Mouse (Mus musculus): ENCODE measurements around the gene Tmem19.
A peak's percentile ranks its signal among the peaks of the same experiment; 100 is the strongest.

Tmem19 gene

DNA sequence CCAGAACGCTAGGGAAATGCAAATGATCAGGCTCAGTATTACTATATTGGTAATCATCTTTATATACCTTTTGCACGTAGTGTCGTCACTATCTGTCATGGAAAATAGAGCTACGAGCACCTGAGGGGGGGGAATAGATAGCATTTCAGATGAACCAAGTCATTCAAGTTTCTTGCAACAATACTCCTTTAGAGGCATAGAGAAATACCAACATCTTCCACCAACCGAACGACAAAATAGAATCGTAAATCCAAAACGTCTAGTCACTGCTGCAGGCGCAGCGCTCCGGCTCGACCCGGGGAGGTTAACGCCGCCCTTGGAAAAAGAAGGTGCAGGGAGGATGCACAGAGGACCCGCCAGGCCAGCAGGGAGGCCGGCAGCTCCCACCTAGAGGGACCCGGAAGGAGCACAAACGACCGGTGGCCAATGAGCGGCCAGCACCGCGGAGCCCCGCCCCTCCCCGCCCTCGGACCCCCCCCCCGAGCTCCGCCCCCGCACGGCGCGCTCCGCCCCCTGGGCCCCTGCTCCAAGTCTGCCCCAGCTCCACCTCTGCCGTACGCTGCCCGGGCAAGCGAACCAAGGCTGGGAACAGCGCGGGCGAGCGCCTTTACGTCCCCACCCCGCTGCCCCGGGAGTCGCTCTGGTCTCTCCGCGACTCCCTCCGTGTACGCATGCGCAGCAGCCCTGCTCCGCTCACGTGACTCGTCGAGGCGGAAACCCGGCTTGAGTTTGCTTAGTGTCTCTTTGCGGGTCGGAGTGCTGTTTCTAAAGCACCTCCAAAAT is at the start of gene Tmem19:
Gene Tmem19, minus strand, starts transcription at position 662 of the 783 bp plus-strand sequence.
- DNase-seq (ENCODE audit: inconsistent age in 2 of 2, low spot score in 1 of 2): peak; percentile 98 to 99

DNA sequence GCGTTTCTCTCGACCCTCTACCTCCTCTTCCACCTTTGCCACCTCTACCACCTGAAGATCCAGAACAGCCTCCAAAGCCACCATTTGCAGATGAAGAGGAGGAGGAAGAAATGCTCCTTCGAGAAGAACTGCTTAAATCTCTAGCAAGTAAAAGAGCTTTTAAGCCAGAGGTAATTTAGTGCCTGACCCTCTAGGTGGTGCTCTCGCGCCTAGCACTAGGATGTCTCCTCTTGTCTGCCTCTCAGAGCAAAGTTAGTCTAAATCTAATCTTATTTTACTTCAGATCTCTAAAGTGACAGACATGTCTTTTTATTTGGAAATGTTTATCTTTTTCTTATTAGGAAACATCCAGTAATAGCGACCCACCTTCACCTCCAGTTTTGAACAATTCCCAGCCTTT is 44.1 kb upstream of the Tmem19 start:
- peak; percentile 38 to 71 for DNase-seq (ENCODE audit: inconsistent age in 2 of 2, low spot score in 1 of 2)

DNA sequence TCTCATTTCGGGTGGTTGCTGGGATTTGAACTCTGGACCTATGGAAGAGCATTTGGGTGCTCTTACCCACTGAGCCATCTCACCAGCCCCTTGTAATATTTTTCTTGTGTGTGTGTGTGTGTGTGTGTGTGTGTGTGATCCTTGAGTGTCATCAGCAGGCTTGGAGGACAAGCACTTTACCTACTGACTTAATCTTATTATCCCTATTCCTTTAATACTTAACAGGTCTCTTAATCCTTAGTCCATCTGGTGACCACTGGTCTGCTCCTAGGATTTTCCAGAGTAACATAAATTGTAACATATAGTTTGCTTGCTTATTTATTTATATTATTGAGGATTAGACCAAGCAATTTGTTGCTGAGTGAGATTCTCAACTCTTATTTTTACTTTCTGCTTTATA is 29.6 kb upstream of the Tmem19 start:
- DNase-seq (ENCODE audit: inconsistent age in 2 of 2, low spot score in 1 of 2): no peak

DNA sequence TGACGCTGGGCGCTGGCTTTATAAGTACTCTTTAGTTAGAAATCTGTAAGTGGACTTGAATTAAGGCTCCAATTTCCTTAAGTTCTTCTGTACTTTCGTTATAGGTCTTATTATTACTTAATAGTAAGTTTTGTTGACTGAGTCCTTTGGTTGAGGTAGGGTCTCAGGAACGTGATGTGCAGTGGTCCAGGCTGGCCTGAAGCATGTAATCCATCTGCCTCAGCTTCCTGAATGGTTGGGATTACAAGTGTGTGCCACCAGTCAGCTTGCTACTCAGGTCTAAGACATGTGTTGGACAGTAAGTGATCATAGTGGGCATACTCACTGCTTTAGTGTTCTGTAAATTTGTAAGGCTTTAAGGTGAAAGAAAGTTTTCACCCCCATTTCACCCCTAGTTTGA is 28.8 kb upstream of the Tmem19 start:
- no peak for DNase-seq (ENCODE audit: inconsistent age in 2 of 2, low spot score in 1 of 2)

GRCm38 (mm10) chr10:115387891-115388290 is 25.6 kb upstream of the Tmem19 start:
- DNase-seq (ENCODE audit: inconsistent age in 2 of 2, low spot score in 1 of 2): no peak

- peak; percentile 75 to 92 for DNase-seq (ENCODE audit: inconsistent age in 2 of 2, low spot score in 1 of 2)
These were observed 23.0 kb upstream of the Tmem19 start for GRCm38 (mm10) chr10:115385018-115386002.

DNA sequence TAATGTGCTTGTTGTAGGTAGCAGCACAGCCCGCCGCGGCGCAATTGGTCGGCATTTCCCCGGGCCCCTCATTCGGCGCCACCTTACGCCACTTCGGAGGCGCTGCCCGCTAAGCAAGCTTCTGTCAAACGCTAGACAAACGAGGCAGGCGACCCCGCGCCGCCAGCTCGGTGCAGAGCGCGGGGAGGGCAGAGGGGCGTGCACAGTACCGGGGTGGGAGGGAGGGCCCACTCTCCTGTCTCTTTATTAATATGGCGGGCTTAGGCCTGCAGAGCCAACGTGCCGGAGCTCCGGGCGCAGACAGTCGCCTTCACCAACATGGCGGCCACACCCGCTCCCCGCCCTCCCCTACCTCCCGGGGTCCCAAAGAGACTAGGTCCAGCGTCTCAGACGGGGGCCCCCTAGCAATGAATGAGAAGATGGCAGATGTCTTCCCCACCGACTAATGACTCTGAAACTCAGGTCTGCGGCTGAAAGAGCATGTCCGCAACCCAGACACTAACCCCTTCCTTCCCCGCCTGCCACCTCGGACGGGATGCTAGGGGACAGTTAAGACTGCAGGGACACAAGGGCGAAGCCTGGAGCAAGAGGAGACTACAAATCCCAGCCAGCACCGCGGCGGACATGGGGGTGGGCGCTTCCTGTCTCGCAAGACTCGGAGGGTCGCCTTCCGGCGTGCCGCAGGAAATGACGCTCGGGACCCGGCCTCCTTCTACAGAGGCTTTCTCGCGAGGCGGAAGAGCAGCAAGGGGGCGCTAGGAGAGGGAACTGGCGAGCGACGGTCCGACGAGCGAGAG is 22.1 kb upstream of the Tmem19 start, which contains the start of the genes Thap2 and Zfc3h1:
Gene Thap2, minus strand, starts transcription at position 223 of the 797 bp plus-strand sequence.
Gene Zfc3h1, plus strand, starts transcription at position 739 of the 797 bp plus-strand sequence.
- DNase-seq (ENCODE audit: inconsistent age in 2 of 2, low spot score in 1 of 2): peak; percentile 99

- DNase-seq (ENCODE audit: inconsistent age in 2 of 2, low spot score in 1 of 2): peak in 1 of 2 experiments; percentile 71
These were observed 21.4 kb upstream of the Tmem19 start for GRCm38 (mm10) chr10:115383644-115384220.

- DNase-seq (ENCODE audit: inconsistent age in 2 of 2, low spot score in 1 of 2): peak in 1 of 2 experiments; percentile 34
These were observed 20.7 kb upstream of the Tmem19 start for GRCm38 (mm10) chr10:115382846-115383643.

DNA sequence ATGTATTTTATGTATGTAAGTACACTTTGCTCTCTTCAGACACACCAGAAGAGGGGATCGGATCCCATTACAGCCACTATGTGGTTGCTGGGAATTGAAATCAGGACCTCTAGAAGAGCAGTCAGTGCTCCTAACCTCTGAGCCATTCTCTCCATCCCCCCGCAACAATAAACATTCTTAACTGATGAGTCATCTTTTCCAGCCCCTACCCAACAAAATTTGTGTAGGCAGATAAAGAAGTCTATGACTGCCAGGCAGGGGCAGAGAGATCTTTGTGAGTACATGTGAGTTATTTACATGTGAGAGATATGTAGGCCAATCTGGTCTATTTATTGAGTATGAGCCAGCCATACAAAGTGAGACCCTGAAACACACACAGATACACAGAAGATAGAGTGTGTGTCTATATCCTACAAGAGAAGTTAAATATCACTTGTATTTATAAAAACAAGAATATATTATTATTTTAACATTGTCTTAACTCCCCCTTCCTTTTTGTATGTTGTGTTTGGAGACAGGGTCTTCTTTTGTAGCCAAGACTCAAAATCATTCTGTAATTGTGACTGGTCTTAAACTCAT is 19.3 kb upstream of the Tmem19 start:
- DNase-seq (ENCODE audit: inconsistent age in 2 of 2, low spot score in 1 of 2): no peak

GRCm38 (mm10) chr10:115363151-115363550 is 850 bp upstream of the Tmem19 start:
- peak in 1 of 2 experiments; percentile 60 for DNase-seq (ENCODE audit: inconsistent age in 2 of 2, low spot score in 1 of 2)

DNA sequence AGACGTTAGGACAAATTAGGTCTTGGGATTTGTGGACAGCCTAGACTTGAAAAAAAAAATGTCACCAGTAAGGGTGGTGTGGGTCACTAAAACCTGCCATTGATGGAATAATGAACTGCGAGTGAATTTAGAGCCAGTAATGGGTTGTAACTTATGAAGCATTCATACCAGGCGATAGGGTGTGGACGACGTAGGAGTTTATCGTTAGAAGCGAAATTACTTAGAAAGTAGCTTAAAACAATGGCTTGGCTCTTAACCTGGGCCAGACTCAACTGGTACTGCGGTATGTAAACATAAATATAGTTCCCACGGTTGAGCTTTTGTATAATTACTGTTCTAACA is 293 bp upstream of the Tmem19 start:
- no peak for DNase-seq (ENCODE audit: inconsistent age in 2 of 2, low spot score in 1 of 2)

GRCm38 (mm10) chr10:115359066-115359465 is 3.2 kb downstream of the Tmem19 start:
- DNase-seq (ENCODE audit: inconsistent age in 2 of 2, low spot score in 1 of 2): peak in 1 of 2 experiments; percentile 37

GRCm38 (mm10) chr10:115358216-115358919 is 3.9 kb downstream of the Tmem19 start:
- no peak for DNase-seq (ENCODE audit: inconsistent age in 2 of 2, low spot score in 1 of 2)

GRCm38 (mm10) chr10:115356106-115356505 is 6.2 kb downstream of the Tmem19 start:
- no peak for DNase-seq (ENCODE audit: inconsistent age in 2 of 2, low spot score in 1 of 2)

DNA sequence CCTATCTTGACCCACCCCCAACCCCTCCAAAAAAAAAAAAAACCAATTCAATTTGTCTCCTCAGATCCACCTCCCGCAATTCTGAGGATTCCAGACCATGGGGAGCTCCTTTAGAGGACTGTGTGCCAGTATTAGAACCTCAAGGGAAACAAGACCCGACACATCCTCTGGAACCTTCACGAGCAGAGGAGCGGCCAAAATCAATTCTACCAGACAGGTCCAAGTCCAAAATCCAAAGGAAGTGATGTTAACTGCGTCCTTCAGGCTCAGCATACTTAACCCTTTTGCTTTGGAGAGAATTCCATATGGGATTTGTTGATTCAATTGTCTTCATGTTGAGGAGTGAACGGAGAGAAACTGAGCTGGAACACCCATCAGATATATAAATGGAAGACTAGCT is 7.3 kb downstream of the Tmem19 start:
- no peak for DNase-seq (ENCODE audit: inconsistent age in 2 of 2, low spot score in 1 of 2)

- no peak for DNase-seq (ENCODE audit: inconsistent age in 2 of 2, low spot score in 1 of 2)
These were observed 7.7 kb downstream of the Tmem19 start for GRCm38 (mm10) chr10:115354553-115354952.

DNA sequence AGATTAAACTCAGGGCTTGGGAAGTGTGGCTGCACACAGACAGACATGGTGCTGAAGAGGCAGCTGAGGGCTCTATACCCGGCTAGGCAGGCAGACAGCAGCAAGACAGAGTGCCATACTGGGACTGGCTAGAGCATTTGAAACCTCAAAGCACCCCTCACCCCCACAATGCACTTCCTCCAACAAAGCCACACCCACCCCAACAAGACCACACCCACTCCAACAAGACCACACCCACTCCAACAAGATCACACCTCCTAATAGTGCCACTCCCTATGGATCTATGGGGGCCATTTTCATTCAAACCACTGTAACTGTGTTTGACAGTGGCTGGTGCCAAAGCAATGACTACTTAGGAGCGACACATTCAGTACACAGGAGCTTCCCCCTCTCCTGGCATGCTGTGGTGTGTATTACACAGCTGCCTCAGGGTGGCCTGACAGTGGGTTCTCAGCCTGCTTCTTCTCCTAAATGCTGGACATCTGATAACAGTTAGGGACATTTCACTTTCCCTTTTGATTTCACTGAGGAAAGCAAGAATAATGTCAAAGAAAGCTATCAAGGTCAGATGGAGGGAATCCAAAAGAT is 11.4 kb downstream of the Tmem19 start:
- DNase-seq (ENCODE audit: inconsistent age in 2 of 2, low spot score in 1 of 2): no peak

Measured in adrenal gland, adult (tissue).